Mouse (Mus musculus): ENCODE measurements around the gene Pik3r2.

Pik3r2 gene

GRCm38 (mm10) chr8:70758616-70759561, 17.6 kb downstream of the Pik3r2 start:
- in situ Hi-C loops (cut with MboI; ENCODE audit: low sequenced_read_pairs), result no loop called here

GRCm38 (mm10) chr8:70758308-70758615, 18.3 kb downstream of the Pik3r2 start:
- in situ Hi-C loops (cut with MboI; ENCODE audit: low sequenced_read_pairs), result no loop called here

- in situ Hi-C loops (cut with MboI; ENCODE audit: low sequenced_read_pairs), result no loop called here
Measured at GRCm38 (mm10) chr8:70757523-70758307, 18.8 kb downstream of the Pik3r2 start.

- in situ Hi-C loops (cut with MboI; ENCODE audit: low sequenced_read_pairs), result no loop called here
Measured at GRCm38 (mm10) chr8:70756476-70757040, 20.0 kb downstream of the Pik3r2 start.

GRCm38 (mm10) chr8:70755661-70756475, 20.6 kb downstream of the Pik3r2 start:
- in situ Hi-C loops (cut with MboI; ENCODE audit: low sequenced_read_pairs), result no loop called here

GRCm38 (mm10) chr8:70754871-70755660, 21.4 kb downstream of the Pik3r2 start:
- in situ Hi-C loops (cut with MboI; ENCODE audit: low sequenced_read_pairs), result no loop called here

- in situ Hi-C loops (cut with MboI; ENCODE audit: low sequenced_read_pairs), result no loop called here
Measured at GRCm38 (mm10) chr8:70754043-70754870, 22.3 kb downstream of the Pik3r2 start, which contains the start of gene Rab3a. Gene Rab3a (plus strand): TSS chr8:70754679.

- in situ Hi-C loops (cut with MboI; ENCODE audit: low sequenced_read_pairs), result no loop called here
Measured at GRCm38 (mm10) chr8:70753151-70753550, 23.4 kb downstream of the Pik3r2 start.

- in situ Hi-C loops (cut with MboI; ENCODE audit: low sequenced_read_pairs), result no loop called here
Measured at GRCm38 (mm10) chr8:70752000-70752764, 24.3 kb downstream of the Pik3r2 start.

- in situ Hi-C loops (cut with MboI; ENCODE audit: low sequenced_read_pairs), result no loop called here
Measured at GRCm38 (mm10) chr8:70750128-70750680, 26.3 kb downstream of the Pik3r2 start.

- in situ Hi-C loops (cut with MboI; ENCODE audit: low sequenced_read_pairs), result loop anchor here (5.0 kb wide), 1 partner anchor 37 kb away; no protein-coding TSS in a partner anchor
Measured at GRCm38 (mm10) chr8:70749097-70749674, 27.3 kb downstream of the Pik3r2 start.

- in situ Hi-C loops (cut with MboI; ENCODE audit: low sequenced_read_pairs), result loop anchor here (5.0 kb wide), 1 partner anchor 36 kb away; no protein-coding TSS in a partner anchor
Measured at GRCm38 (mm10) chr8:70748246-70749096, 28.0 kb downstream of the Pik3r2 start.

GRCm38 (mm10) chr8:70747211-70747890, 29.2 kb downstream of the Pik3r2 start:
- in situ Hi-C loops (cut with MboI; ENCODE audit: low sequenced_read_pairs), result loop anchor here (5.0 kb wide), 1 partner anchor 35 kb away; no protein-coding TSS in a partner anchor

GRCm38 (mm10) chr8:70746676-70747075, 29.8 kb downstream of the Pik3r2 start:
- in situ Hi-C loops (cut with MboI; ENCODE audit: low sequenced_read_pairs), result loop anchor here (5.0 kb wide), 1 partner anchor 34 kb away; no protein-coding TSS in a partner anchor

- in situ Hi-C loops (cut with MboI; ENCODE audit: low sequenced_read_pairs), result loop anchor here (5.0 kb wide), 1 partner anchor 33 kb away; no protein-coding TSS in a partner anchor
Measured at GRCm38 (mm10) chr8:70745691-70746220, 30.8 kb downstream of the Pik3r2 start.
